Mouse (Mus musculus) bone marrow macrophage, adult 2 months (primary cell): Measurements from ENCODE around the gene Fam169b. TPM values are rescaled to one million over a fixed set of nuclear protein-coding genes. Genes with fewer than 3 reads are reported as not detected.

ENCODE experiments used
- H3K27ac ChIP-seq: 2 replicates; pipeline ENCODE4 v1.5.1; 2012; ENCODE audit warnings: low read depth, low read length; ENCODE audit not compliant: insufficient read depth
- H3K4me1 ChIP-seq: 2 replicates; pipeline ENCODE4 v1.6.1; 2012; ENCODE audit warnings: low read length; ENCODE audit not compliant: control insufficient read depth, insufficient read depth
- H3K4me3 ChIP-seq: 2 replicates; pipeline ENCODE4 v1.5.1; 2012; ENCODE audit warnings: mild to moderate bottlenecking, low read length, moderate library complexity; ENCODE audit not compliant: insufficient read depth
- CTCF ChIP-seq: IDR thresholded peaks from 2 replicates; pipeline ENCODE4 v1.5.1; 2012; ENCODE audit warnings: low read depth, mild to moderate bottlenecking, low read length, moderate library complexity
- POLR2A ChIP-seq: IDR thresholded peaks from 2 replicates; pipeline ENCODE4 v1.6.1; 2012; ENCODE audit warnings: mild to moderate bottlenecking, low read depth, low read length, borderline replicate concordance
- polyA plus RNA-seq: library from polyadenylated mRNA; stranded (reverse); fragments of >200 nt; gene quantifications from 2 replicates; pipeline ENCODE4 v1.2.4, GENCODE M21; 2012; ENCODE audit not compliant: missing spikeins, insufficient read depth, insufficient read length

The Fam169b gene
- polyA plus RNA-seq, 1 experiment = not detected

GRCm38 (mm10) chr7:68298381-68299076 is 24.9 kb downstream of the Fam169b start:
- H3K4me1 ChIP-seq = no peaks in the 10 kb centered on the region
- H3K4me3 ChIP-seq = no peak overlapping the region
- no peak overlapping the region for H3K27ac ChIP-seq
- no peak for TF ChIP-seq POLR2A
- TF ChIP-seq CTCF = no peak

DNA sequence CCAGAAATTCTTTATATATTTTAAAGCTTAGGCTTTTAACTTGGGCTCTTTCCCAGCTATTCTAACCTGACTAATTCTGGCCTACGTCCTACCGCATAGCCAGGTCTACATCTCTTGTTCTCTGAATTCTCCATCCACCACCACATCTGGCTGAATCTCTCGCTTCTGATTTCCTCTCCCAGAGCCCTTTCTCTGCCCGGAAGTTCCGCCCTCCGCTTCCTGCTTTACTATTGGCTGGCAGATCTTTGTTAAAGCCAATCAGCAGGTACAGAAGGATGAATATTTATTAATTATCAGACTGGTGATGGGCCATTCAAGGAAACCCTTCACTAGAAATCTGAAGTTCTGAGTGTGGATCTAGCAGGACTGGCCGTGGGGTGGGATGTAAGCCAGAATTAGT is 27.5 kb downstream of the Fam169b start:
- no peak overlapping the region for H3K4me3 ChIP-seq
- H3K27ac ChIP-seq = no peak overlapping the region
- TF ChIP-seq POLR2A (no peak), CTCF (no peak)
- H3K4me1 ChIP-seq = no peaks in the 10 kb centered on the region

DNA sequence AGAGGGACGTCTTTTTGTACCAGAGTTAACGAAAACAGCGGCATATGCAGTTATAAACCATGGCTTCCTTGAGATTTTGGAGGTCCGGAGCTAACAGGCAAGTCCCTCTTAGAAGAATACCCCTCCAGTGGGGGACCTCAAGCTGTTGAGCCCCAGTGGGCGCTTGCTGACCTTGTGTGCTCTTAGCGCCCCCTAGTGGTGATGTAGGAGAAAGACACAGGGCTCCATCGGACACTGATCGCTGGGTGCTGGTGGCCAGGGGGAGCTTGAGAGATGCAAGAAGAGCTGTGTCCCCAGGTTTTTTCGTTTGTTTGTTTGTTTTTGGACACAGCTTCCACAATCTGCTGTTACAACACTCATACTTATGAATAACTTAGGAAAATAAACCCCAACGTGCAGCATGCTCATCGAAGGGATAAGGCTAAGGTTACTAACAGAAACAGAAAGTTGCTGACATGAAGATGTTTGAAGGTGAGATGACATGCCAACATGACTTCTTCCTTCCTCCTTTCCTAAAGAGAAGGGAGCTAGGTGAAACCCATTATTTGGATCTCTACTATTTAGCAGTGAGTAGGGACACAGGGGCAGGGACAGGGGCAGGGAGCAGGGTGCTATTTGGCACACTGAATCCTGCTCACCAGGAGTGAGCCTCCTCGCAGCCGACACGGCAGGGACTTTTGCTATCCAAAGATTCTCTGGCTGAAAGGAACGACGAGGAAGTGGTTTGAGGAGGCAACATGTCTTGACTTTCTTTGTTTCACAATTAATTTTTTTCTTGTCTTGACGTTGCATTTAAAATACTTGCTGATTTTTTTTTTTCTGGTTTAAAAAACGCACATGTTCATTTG is 29.2 kb downstream of the Fam169b start:
- H3K4me1 ChIP-seq = no peaks in the 10 kb centered on the region
- TF ChIP-seq CTCF (peak; percentile 94), POLR2A (no peak)
- H3K4me3 ChIP-seq = peak overlapping the region; percentile 52
- H3K27ac ChIP-seq = no peak overlapping the region

DNA sequence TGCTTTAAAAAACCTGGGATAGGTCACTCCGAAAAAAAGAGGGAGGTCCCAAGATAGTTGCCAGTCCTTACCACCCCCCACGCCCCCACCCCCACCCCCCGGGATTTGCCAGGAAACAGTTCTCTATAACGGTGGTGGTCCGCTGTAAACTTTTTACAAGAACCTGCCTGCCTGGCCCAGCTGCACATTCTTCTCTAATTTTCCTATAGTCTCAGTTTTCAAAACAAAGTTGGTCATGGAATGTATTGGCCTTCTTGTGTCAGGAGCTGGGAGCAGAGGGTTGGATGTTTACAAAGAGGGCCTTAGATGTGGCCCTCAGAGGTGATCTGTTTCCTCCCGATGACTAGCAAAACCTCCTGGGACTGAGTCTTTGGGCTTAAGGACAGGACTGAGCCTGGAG is 30.0 kb downstream of the Fam169b start:
- H3K27ac ChIP-seq = no peak overlapping the region
- no peaks in the 10 kb centered on the region for H3K4me1 ChIP-seq
- TF ChIP-seq CTCF (no peak), POLR2A (no peak)
- no peak overlapping the region for H3K4me3 ChIP-seq

GRCm38 (mm10) chr7:68305781-68306575 is 32.3 kb downstream of the Fam169b start:
- no peak overlapping the region for H3K27ac ChIP-seq
- TF ChIP-seq POLR2A (no peak), CTCF (no peak)
- no peak overlapping the region for H3K4me3 ChIP-seq
- H3K4me1 ChIP-seq = no peaks in the 10 kb centered on the region

DNA sequence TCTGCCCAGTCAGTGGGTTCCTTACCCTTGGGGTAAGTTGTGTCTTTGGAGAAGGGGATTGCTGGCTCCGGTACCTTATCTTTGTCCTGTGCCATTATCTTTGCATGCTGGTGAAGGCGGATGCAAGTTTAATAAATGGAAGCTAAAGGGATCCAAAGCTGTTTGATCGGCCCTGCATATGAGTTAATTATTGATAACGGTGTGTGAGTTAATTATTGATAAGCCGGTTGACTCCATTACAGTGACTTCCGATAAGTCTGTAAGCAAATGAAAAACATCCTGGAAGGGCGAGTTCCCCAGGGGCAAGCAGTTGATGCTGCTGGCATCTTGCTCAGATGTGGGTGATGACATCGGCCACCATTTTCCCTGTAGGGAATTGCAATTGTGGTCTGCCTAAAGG is 33.1 kb downstream of the Fam169b start:
- Histone ChIP-seq H3K4me1 (no peaks in the 10 kb centered on the region), H3K27ac (no peak overlapping the region), H3K4me3 (no peak overlapping the region)
- TF ChIP-seq CTCF (no peak), POLR2A (no peak)

DNA sequence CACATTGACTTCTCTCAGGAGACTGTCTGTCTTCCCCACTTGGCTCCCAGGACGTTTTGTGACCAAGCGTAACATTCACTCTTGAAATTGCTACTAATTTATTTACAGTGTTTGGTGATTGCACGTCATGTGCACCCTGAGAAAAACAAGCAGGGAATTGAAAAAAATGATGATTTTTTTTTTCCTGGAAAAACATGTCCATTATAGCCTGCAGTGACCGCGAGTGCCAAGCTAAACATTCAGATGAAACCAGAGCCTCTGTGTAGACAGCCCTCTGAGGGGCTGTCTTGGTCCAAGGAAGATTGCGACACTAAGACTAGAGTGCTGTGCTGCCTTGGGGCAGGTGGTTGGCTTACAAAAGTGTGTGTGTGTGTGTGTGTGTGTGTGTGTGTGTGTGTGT is 37.8 kb downstream of the Fam169b start:
- Histone ChIP-seq H3K4me1 (no peaks in the 10 kb centered on the region), H3K27ac (no peak overlapping the region), H3K4me3 (no peak overlapping the region)
- no peak for TF ChIP-seq POLR2A
- TF ChIP-seq CTCF = no peak

- H3K4me1 ChIP-seq = no peaks in the 10 kb centered on the region
- no peak overlapping the region for H3K27ac ChIP-seq
- H3K4me3 ChIP-seq = no peak overlapping the region
- TF ChIP-seq CTCF (no peak), POLR2A (no peak)
Measured at GRCm38 (mm10) chr7:68312395-68312794, 38.8 kb downstream of the Fam169b start.

DNA sequence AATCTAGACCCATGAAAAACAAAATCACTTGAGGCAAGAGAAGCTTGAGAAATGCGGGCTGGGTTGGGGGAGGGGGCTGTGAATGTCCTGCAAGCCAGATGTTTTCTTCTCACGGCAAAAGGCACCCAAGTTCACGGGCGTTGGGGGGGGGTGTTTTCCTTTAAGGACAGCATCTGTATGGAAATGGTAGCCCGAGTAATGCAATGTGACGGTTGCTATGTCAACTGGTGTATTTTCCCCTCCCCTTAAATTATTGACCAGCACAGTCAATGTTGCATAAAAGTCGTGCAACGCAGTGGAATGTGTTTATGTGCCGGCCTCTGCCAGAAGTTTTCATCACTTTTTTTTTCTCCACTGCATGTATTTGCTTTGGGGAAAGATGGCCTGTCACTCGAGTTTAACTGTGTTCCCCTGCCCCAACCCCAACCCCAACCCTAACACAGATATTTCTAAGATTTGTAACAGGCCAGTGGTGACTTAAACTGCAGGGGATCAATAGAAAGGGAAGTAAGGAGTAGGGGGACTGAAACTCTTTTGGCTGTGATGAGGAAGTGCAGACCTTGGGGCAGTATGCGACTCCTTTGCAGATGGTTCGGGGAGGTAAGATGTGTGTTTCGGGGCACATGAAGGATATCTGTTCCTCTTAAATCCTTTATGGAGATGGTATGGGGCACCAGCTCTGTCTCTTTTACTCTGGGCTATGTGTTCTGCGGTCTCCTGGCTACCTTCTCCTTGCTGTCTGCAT is 39.6 kb downstream of the Fam169b start:
- Histone ChIP-seq H3K4me1 (no peaks in the 10 kb centered on the region), H3K4me3 (no peak overlapping the region), H3K27ac (no peak overlapping the region)
- TF ChIP-seq CTCF = no peak
- no peak for TF ChIP-seq POLR2A
